Mouse (Mus musculus): Measurements from ENCODE around the gene Ifnar1. TPM values are rescaled to one million over a fixed set of nuclear protein-coding genes. Genes with fewer than 3 reads are reported as not detected.
A peak's percentile ranks its signal among the peaks of the same experiment; 100 is the strongest.

Ifnar1 gene
- total and polyA plus RNA-seq, 3 experiments = 12.5 to 24.0 (median 23.6) TPM

- TF ChIP-seq POLR2A (IDR thresholded peaks at IDR 0.05; ENCODE audit: insufficient read depth, low read depth, low read length) = no peak
- TF ChIP-seq EP300 (IDR thresholded peaks at IDR 0.05; ENCODE audit: insufficient read depth, low read depth, low read length) = no peak
- TF ChIP-seq CTCF (IDR thresholded peaks at IDR 0.05) = no peak
- H3K27ac ChIP-seq = peak overlapping the region; percentile 96
- peaks cover 12% of the 10 kb centered on the region for H3K36me3 ChIP-seq (ENCODE audit: control insufficient read depth, insufficient read depth, low read length)
- intact Hi-C loops (cut with DNase I) = loop anchor here (5.0 kb wide), 2 partner anchors 37 to 48 kb away; partner anchors contain the start of gene Tmem50b
- peaks cover 35% of the 10 kb centered on the region for H3K4me1 ChIP-seq (ENCODE audit: control insufficient read depth, insufficient read depth, low read length)
- no peak overlapping the region; the same call in 1 of the 2 replicates for H3K9ac ChIP-seq (ENCODE audit: low read depth, low read length)
- no peak overlapping the region for H3K4me3 ChIP-seq
- peaks cover 3% of the 10 kb centered on the region for H3K79me2 ChIP-seq (replicated peaks; ENCODE audit: control insufficient read depth, insufficient read depth, low read length)
- 52% methylated on average over 5 of the region's 5 CpGs for WGBS
- DNase-seq = no peak
- no peaks in the 10 kb centered on the region for H3K27me3 ChIP-seq (ENCODE audit: control insufficient read depth, insufficient read depth, low read length)
These were observed 64.6 kb downstream of the Ifnar1 start for GRCm38 (mm10) chr16:91549616-91550015.

- H3K4me1 ChIP-seq (ENCODE audit: control insufficient read depth, insufficient read depth, low read length) = peaks cover 34% of the 10 kb centered on the region
- TF ChIP-seq EP300 (IDR thresholded peaks at IDR 0.05; ENCODE audit: insufficient read depth, low read depth, low read length) (no peak), CTCF (IDR thresholded peaks at IDR 0.05) (no peak), POLR2A (IDR thresholded peaks at IDR 0.05; ENCODE audit: insufficient read depth, low read depth, low read length) (no peak)
These were observed 66.1 kb downstream of the Ifnar1 start for GRCm38 (mm10) chr16:91551081-91551524.

GRCm38 (mm10) chr16:91552072-91552471 is 67.0 kb downstream of the Ifnar1 start:
- Histone ChIP-seq H3K4me3 (no peak overlapping the region), H3K36me3 (ENCODE audit: control insufficient read depth, insufficient read depth, low read length) (peaks cover 29% of the 10 kb centered on the region), H3K4me1 (ENCODE audit: control insufficient read depth, insufficient read depth, low read length) (peaks cover 32% of the 10 kb centered on the region), H3K27me3 (ENCODE audit: control insufficient read depth, insufficient read depth, low read length) (no peaks in the 10 kb centered on the region), H3K79me2 (replicated peaks; ENCODE audit: control insufficient read depth, insufficient read depth, low read length) (peaks cover 3% of the 10 kb centered on the region), H3K9ac (ENCODE audit: low read depth, low read length) (peak overlapping the region; percentile 8; the same call in 1 of the 2 replicates), H3K27ac (peak overlapping the region; percentile 67)
- DNase-seq = no peak
- intact Hi-C loops (cut with DNase I) = no loop called here
- WGBS = 34% methylated on average over 9 of the region's 9 CpGs
- TF ChIP-seq CTCF (IDR thresholded peaks at IDR 0.05) (peak; percentile 27; the same call in 1 of the 2 replicates), POLR2A (IDR thresholded peaks at IDR 0.05; ENCODE audit: insufficient read depth, low read depth, low read length) (no peak)

More at GRCm38 (mm10) chr16:91551081-91551524, 66.1 kb downstream of the Ifnar1 start:
- no peaks in the 10 kb centered on the region for H3K27me3 ChIP-seq (ENCODE audit: control insufficient read depth, insufficient read depth, low read length)
- H3K79me2 ChIP-seq (replicated peaks; ENCODE audit: control insufficient read depth, insufficient read depth, low read length) = peaks cover 3% of the 10 kb centered on the region
- peak overlapping the region; percentile 67 for H3K27ac ChIP-seq
- H3K9ac ChIP-seq (ENCODE audit: low read depth, low read length) = peak overlapping the region; percentile 1; the same call in 1 of the 2 replicates
- 34% methylated on average over 10 of the region's 10 CpGs for WGBS
- no peak overlapping the region for H3K4me3 ChIP-seq
- DNase-seq = peak in 1 of 2 experiments; percentile 41
- H3K36me3 ChIP-seq (ENCODE audit: control insufficient read depth, insufficient read depth, low read length) = peaks cover 23% of the 10 kb centered on the region
- intact Hi-C loops (cut with DNase I) = no loop called here

- 10% methylated on average over 12 of the region's 12 CpGs for WGBS
- H3K4me1 ChIP-seq (ENCODE audit: control insufficient read depth, insufficient read depth, low read length) = peaks cover 30% of the 10 kb centered on the region
- peak overlapping the region; percentile 46 for H3K9ac ChIP-seq (ENCODE audit: low read depth, low read length)
- peaks cover 3% of the 10 kb centered on the region for H3K79me2 ChIP-seq (replicated peaks; ENCODE audit: control insufficient read depth, insufficient read depth, low read length)
- H3K4me3 ChIP-seq = no peak overlapping the region
- peak overlapping the region; percentile 60 for H3K27ac ChIP-seq
- peaks cover 30% of the 10 kb centered on the region for H3K36me3 ChIP-seq (ENCODE audit: control insufficient read depth, insufficient read depth, low read length)
- intact Hi-C loops (cut with DNase I) = no loop called here
- TF ChIP-seq EP300 (IDR thresholded peaks at IDR 0.05; ENCODE audit: insufficient read depth, low read depth, low read length) (no peak), POLR2A (IDR thresholded peaks at IDR 0.05; ENCODE audit: insufficient read depth, low read depth, low read length) (no peak), CTCF (IDR thresholded peaks at IDR 0.05) (no peak)
- DNase-seq = peak; percentile 47 to 66
- H3K27me3 ChIP-seq (ENCODE audit: control insufficient read depth, insufficient read depth, low read length) = no peaks in the 10 kb centered on the region
These were observed 68.6 kb downstream of the Ifnar1 start for GRCm38 (mm10) chr16:91553625-91554024.

- 75% methylated on average over 8 of the region's 8 CpGs for WGBS
- Histone ChIP-seq H3K9ac (ENCODE audit: low read depth, low read length) (no peak overlapping the region), H3K79me2 (replicated peaks; ENCODE audit: control insufficient read depth, insufficient read depth, low read length) (no peaks in the 10 kb centered on the region; the same call in 1 of the 2 replicates), H3K27ac (no peak overlapping the region; the same call in 1 of the 2 replicates), H3K4me3 (no peak overlapping the region), H3K4me1 (ENCODE audit: control insufficient read depth, insufficient read depth, low read length) (peaks cover 28% of the 10 kb centered on the region), H3K36me3 (ENCODE audit: control insufficient read depth, insufficient read depth, low read length) (peaks cover 28% of the 10 kb centered on the region), H3K27me3 (ENCODE audit: control insufficient read depth, insufficient read depth, low read length) (no peaks in the 10 kb centered on the region)
- no peak for TF ChIP-seq POLR2A (IDR thresholded peaks at IDR 0.05; ENCODE audit: insufficient read depth, low read depth, low read length)
- TF ChIP-seq EP300 (IDR thresholded peaks at IDR 0.05; ENCODE audit: insufficient read depth, low read depth, low read length) = no peak
- no peak for TF ChIP-seq CTCF (IDR thresholded peaks at IDR 0.05)
- DNase-seq = no peak
- intact Hi-C loops (cut with DNase I) = no loop called here
These were observed 70.1 kb downstream of the Ifnar1 start for GRCm38 (mm10) chr16:91555017-91555605.

- Histone ChIP-seq H3K9ac (ENCODE audit: low read depth, low read length) (no peak overlapping the region), H3K27ac (peak overlapping the region; percentile 7; the same call in 1 of the 2 replicates), H3K4me1 (ENCODE audit: control insufficient read depth, insufficient read depth, low read length) (peaks cover 24% of the 10 kb centered on the region), H3K27me3 (ENCODE audit: control insufficient read depth, insufficient read depth, low read length) (no peaks in the 10 kb centered on the region), H3K4me3 (no peak overlapping the region), H3K79me2 (replicated peaks; ENCODE audit: control insufficient read depth, insufficient read depth, low read length) (no peaks in the 10 kb centered on the region; the same call in 1 of the 2 replicates), H3K36me3 (ENCODE audit: control insufficient read depth, insufficient read depth, low read length) (peaks cover 28% of the 10 kb centered on the region)
- no peak for DNase-seq
- WGBS = 54% methylated on average over 15 of the region's 15 CpGs
- TF ChIP-seq POLR2A (IDR thresholded peaks at IDR 0.05; ENCODE audit: insufficient read depth, low read depth, low read length) (no peak), CTCF (IDR thresholded peaks at IDR 0.05) (no peak), EP300 (IDR thresholded peaks at IDR 0.05; ENCODE audit: insufficient read depth, low read depth, low read length) (no peak)
- intact Hi-C loops (cut with DNase I) = no loop called here
These were observed 71.6 kb downstream of the Ifnar1 start for GRCm38 (mm10) chr16:91556659-91557058.

Small RNA genes lying within 50 kb of the gene (microRNA-seq; reads per million reads assigned to microRNA genes)
- 0 reads per million in 2 experiments for gene Mir6367

Other genes with a start within 250 kb of the Ifnar1 start
- not detected for gene Olig1, start 215.5 kb upstream of the Ifnar1 start, total RNA-seq (2021)
- gene Olig1, start 215.5 kb upstream of the Ifnar1 start, polyA plus RNA-seq (2012; rRNA removed) = 0.12 and 0.25 TPM in 2 replicates
- gene Ifnar2, start 112.5 kb upstream of the Ifnar1 start, total RNA-seq (2021) = 10 to 100 TPM; 31.2 to 36.0 TPM
- 39.9 and 51.6 TPM in 2 replicates for gene Ifnar2, start 112.5 kb upstream of the Ifnar1 start, polyA plus RNA-seq (2012; rRNA removed)
- gene Gm21970, start 93.5 kb upstream of the Ifnar1 start, total RNA-seq (2021) = not detected
- not detected in 2 replicates for gene Gm21970, start 93.5 kb upstream of the Ifnar1 start, polyA plus RNA-seq (2012; rRNA removed)
- 100 to 1,000 TPM in 1 of 2 experiments, 10 to 100 TPM in 1; 98.2 to 122 TPM for gene Il10rb, start 79.1 kb upstream of the Ifnar1 start, total RNA-seq (2021)
- 136 and 182 TPM in 2 replicates for gene Il10rb, start 79.1 kb upstream of the Ifnar1 start, polyA plus RNA-seq (2012; rRNA removed)
- 100 to 1,000 TPM; 120 TPM for gene Ifngr2, start 61.8 kb downstream of the Ifnar1 start, total RNA-seq (2021)
- gene Ifngr2, start 61.8 kb downstream of the Ifnar1 start, polyA plus RNA-seq (2012; rRNA removed) = 100 and 140 TPM in 2 replicates
- gene Tmem50b, start 112.6 kb downstream of the Ifnar1 start, total RNA-seq (2021) = 10 to 100 TPM; 47.0 to 62.7 TPM
- gene Tmem50b, start 112.6 kb downstream of the Ifnar1 start, polyA plus RNA-seq (2012; rRNA removed) = 63.4 and 99.8 TPM in 2 replicates
- gene Dnajc28, start 133.8 kb downstream of the Ifnar1 start, total RNA-seq (2021) = 10 to 100 TPM; 31.1 to 34.1 TPM
- 9.8 and 19.5 TPM in 2 replicates for gene Dnajc28, start 133.8 kb downstream of the Ifnar1 start, polyA plus RNA-seq (2012; rRNA removed)
- gene Gart, start 161.7 kb downstream of the Ifnar1 start, total RNA-seq (2021) = 10 to 100 TPM; 62.7 to 66.2 TPM
- gene Gart, start 161.7 kb downstream of the Ifnar1 start, polyA plus RNA-seq (2012; rRNA removed) = 25.0 and 43.4 TPM in 2 replicates
- 100 to 1,000 TPM; 134 to 135 TPM for gene Son, start 162.3 kb downstream of the Ifnar1 start, total RNA-seq (2021)
- 111 and 218 TPM in 2 replicates for gene Son, start 162.3 kb downstream of the Ifnar1 start, polyA plus RNA-seq (2012; rRNA removed)
- 1 to 10 TPM; 3.9 to 4.9 TPM for gene Donson, start 203.5 kb downstream of the Ifnar1 start, total RNA-seq (2021)
- gene Donson, start 203.5 kb downstream of the Ifnar1 start, polyA plus RNA-seq (2012; rRNA removed) = 2.4 and 5.8 TPM in 2 replicates
- gene Cryzl1, start 243.7 kb downstream of the Ifnar1 start, total RNA-seq (2021) = 10 to 100 TPM; 22.2 to 26.0 TPM
- gene Cryzl1, start 243.7 kb downstream of the Ifnar1 start, polyA plus RNA-seq (2012; rRNA removed) = 19.2 and 37.5 TPM in 2 replicates
- gene Itsn1, start 244.0 kb downstream of the Ifnar1 start, total RNA-seq (2021) = 10 to 100 TPM; 45.1 to 46.7 TPM
- 35.8 and 48.5 TPM in 2 replicates for gene Itsn1, start 244.0 kb downstream of the Ifnar1 start, polyA plus RNA-seq (2012; rRNA removed)